Mouse (Mus musculus) MEL (cell line): Measurements from ENCODE around the gene Tmc8.

Experiments used
- CHD1 ChIP-seq: IDR thresholded peaks from 2 replicates; pipeline ENCODE4 v1.6.1; 2012; ENCODE audit warnings: low read depth, mild to moderate bottlenecking, inconsistent platforms, low read length, improper control_type of control experiment
- CTCF ChIP-seq, 3 experiments: IDR thresholded peaks in 2 of 3; conservative IDR thresholded peaks in 1 of 3; 2 replicates each; pipeline ENCODE4 v1.5.1; 2011 to 2012; ENCODE audit warnings: low read length in 3 of 3, low read depth in 2 of 3, mild to moderate bottlenecking in 2 of 3, improper control_type of control experiment in 1 of 3, inconsistent platforms in 1 of 3, mixed read lengths in 1 of 3, moderate library complexity in 1 of 3; ENCODE audit not compliant: control insufficient read depth in 1 of 3, insufficient read depth in 1 of 3, poor library complexity in 1 of 3, severe bottlenecking in 1 of 3
- E2F4 ChIP-seq: IDR thresholded peaks from 2 replicates; pipeline ENCODE4 v1.6.1; 2011; ENCODE audit warnings: low read depth, low read length, improper control_type of control experiment, borderline replicate concordance
- EP300 ChIP-seq, 2 experiments: IDR thresholded peaks; 2 replicates each; pipeline ENCODE4 v1.6.1; 2011; ENCODE audit warnings: improper control_type of control experiment in 2 of 2, low read length in 2 of 2, low read depth in 1 of 2, mild to moderate bottlenecking in 1 of 2
- GATA1 ChIP-seq: IDR thresholded peaks from 2 replicates; pipeline ENCODE4 v1.6.1; 2011; ENCODE audit warnings: low read depth, low read length, improper control_type of control experiment
- KAT2A ChIP-seq: conservative IDR thresholded peaks from 2 replicates; pipeline ENCODE4 v1.6.1; 2012; ENCODE audit warnings: low read depth, low read length, improper control_type of control experiment, inconsistent platforms
- POLR2A ChIP-seq, 2 experiments: IDR thresholded peaks; 2 replicates each; pipeline ENCODE4 v1.6.1; 2011 to 2012; ENCODE audit warnings: low read length in 2 of 2, mild to moderate bottlenecking in 2 of 2, control low read depth in 1 of 2, improper control_type of control experiment in 1 of 2, low read depth in 1 of 2, moderate library complexity in 1 of 2; ENCODE audit not compliant: control insufficient read depth in 1 of 2, insufficient read depth in 1 of 2, poor library complexity in 1 of 2
- RAD21 ChIP-seq: IDR thresholded peaks from 2 replicates; pipeline ENCODE4 v1.6.1; 2011; ENCODE audit warnings: mild to moderate bottlenecking, low read depth, low read length, improper control_type of control experiment
- TCF12 ChIP-seq: IDR thresholded peaks from 2 replicates; pipeline ENCODE4 v1.6.1; 2014; ENCODE audit warnings: low read depth, mild to moderate bottlenecking, inconsistent platforms, low read length, improper control_type of control experiment, moderate library complexity

DNA sequence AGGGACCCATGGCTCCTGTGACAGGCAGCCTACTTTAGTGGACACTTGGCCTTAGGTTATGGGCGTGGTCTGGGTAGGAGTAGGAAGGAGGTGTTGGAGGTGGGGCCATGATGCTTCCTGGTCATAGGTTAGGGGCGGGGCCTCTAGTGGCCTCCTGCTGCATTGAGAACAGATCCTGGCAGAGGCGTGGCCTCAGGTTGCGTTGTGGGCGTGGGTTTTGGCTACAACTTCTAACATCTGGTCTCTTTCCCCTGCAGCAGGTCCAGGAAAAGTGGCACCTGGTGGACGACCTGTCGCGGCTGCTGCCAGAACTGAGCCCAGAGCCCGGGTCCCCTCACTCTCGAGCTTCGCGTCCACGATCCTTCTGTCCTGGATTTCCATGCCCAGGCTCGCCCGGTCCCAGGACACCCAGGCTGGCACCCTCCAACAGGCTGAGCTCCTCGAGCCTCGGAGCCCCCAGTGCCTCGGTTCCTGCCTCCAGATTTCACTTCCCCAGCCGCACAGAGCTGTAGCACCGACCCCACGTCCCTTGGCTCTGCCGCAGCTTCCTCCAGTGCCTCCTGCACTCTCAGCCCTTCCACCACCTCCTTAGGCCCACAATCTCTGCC is 10.5 kb downstream of the Tmc8 start:
- no peak for TF ChIP-seq CTCF (IDR thresholded peaks at IDR 0.05 in 2 of 3, conservative IDR thresholded peaks at IDR 0.05 in 1 of 3; ENCODE audit: control insufficient read depth in 1 of 3, insufficient read depth in 1 of 3, low read depth in 2 of 3, low read length in 3 of 3, poor library complexity in 1 of 3, severe bottlenecking in 1 of 3)
- no peak for TF ChIP-seq CHD1
- TF ChIP-seq EP300 (IDR thresholded peaks at IDR 0.05; ENCODE audit: low read depth in 1 of 2, low read length in 2 of 2) = no peak
- no peak for TF ChIP-seq GATA1
- no peak for TF ChIP-seq TCF12
- TF ChIP-seq E2F4 = no peak
- no peak for TF ChIP-seq KAT2A
- no peak for TF ChIP-seq POLR2A (IDR thresholded peaks at IDR 0.05; ENCODE audit: control insufficient read depth in 1 of 2, insufficient read depth in 1 of 2, low read depth in 1 of 2, low read length in 2 of 2, poor library complexity in 1 of 2)
- no peak for TF ChIP-seq RAD21
